Mouse (Mus musculus) embryonic facial prominence, embryonic 11.5 days (tissue): ENCODE measurements at regions not wholly inside any gene's neighbourhood (a gene's known extent, or its start where the extent isn't known, plus 50 kb on each side); places are given as distances from the start of the nearest gene placed in this dataset.

Source experiments
- ATAC-seq: fragments of 200-750 bp; cut with Nextera tagmentation; replicated peaks from 2 replicates; pipeline ENCODE4 v1.8.0; 2017; ENCODE audit warnings: low read depth; ENCODE audit not compliant: insufficient number of reproducible peaks, low FRiP score, low TSS enrichment
- DNase-seq: peaks from one replicate; pipeline ENCODE4 v3.0.0-alpha.2; 2015; ENCODE audit warnings: low spot score
- H3K27ac ChIP-seq: fragments of 300-500 bp; sonication (generic); replicated peaks from 2 replicates; pipeline ENCODE4 v1.5.1; 2014; ENCODE audit warnings: mild to moderate bottlenecking, low read depth, low read length, control low read depth
- H3K27me3 ChIP-seq: fragments of 300-500 bp; sonication (generic); 2 replicates; pipeline ENCODE4 v1.6.1; 2014; ENCODE audit warnings: mild to moderate bottlenecking, low read length, moderate library complexity, mixed read lengths; ENCODE audit not compliant: control insufficient read depth, insufficient read depth
- H3K36me3 ChIP-seq: fragments of 300-500 bp; sonication (generic); replicated peaks from 2 replicates; pipeline ENCODE4 v1.6.1; 2014; ENCODE audit warnings: low read depth, mild to moderate bottlenecking, low read length, moderate library complexity, mixed read lengths; ENCODE audit not compliant: control insufficient read depth, insufficient read depth
- H3K4me1 ChIP-seq: fragments of 300-500 bp; sonication (generic); 2 replicates; pipeline ENCODE4 v1.6.1; 2014; ENCODE audit warnings: low read length, mixed read lengths; ENCODE audit not compliant: control insufficient read depth, insufficient read depth
- H3K4me2 ChIP-seq: fragments of 300-500 bp; sonication (generic); 2 replicates; pipeline ENCODE4 v1.6.1; 2014; ENCODE audit warnings: low read depth, mild to moderate bottlenecking, control low read depth, low read length, moderate library complexity
- H3K4me3 ChIP-seq: fragments of 300-500 bp; sonication (generic); 2 replicates; pipeline ENCODE4 v1.5.1; 2014; ENCODE audit warnings: low read depth, low read length, control low read depth
- H3K9ac ChIP-seq: fragments of 300-500 bp; sonication (generic); replicated peaks from 2 replicates; pipeline ENCODE4 v1.6.1; 2014; ENCODE audit warnings: mild to moderate bottlenecking, control low read depth, low read length
- H3K9me3 ChIP-seq: fragments of 300-500 bp; sonication (generic); replicated peaks from 2 replicates; pipeline ENCODE4 v1.6.1; 2016; ENCODE audit warnings: mild to moderate bottlenecking, low read length, inconsistent platforms, mixed read lengths; ENCODE audit not compliant: control insufficient read depth
- WGBS: fragments of 180-500 bp; shearing (Covaris S2); extraction: QIAGEN DNeasy Blood & Tissue Kit; methylation state at CpG from one replicate; pipeline ENCODE4 v1.1.7; 2014; 5-methylcytosine and 5-hydroxymethylcytosine counted together

DNA sequence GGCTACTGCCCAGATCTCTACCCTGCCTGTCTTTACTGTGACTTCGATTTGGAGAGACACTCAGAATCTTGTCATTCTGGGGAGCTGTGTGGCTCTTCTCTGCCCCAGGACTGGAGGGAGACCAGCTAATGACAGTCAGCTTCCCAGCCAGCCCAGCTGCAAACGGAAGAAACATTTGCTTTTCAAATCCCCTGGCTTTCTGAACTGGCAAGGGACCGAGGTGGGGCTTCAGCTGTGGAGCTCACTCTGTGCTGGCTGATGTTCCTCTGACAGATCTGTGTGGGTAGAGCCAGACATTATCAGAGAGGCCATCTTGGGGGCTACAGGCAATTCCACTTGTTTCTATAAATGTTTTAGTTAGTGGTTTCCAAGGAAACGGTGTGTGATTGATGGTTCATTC lies 54.0 kb upstream of the Slc35f3 start:
- Histone ChIP-seq H3K4me2 (no peak overlapping the region), H3K27me3 (no peaks in the 10 kb centered on the region), H3K4me3 (no peak overlapping the region), H3K36me3 (no peaks in the 10 kb centered on the region), H3K9ac (no peak overlapping the region), H3K27ac (no peak overlapping the region), H3K4me1 (no peaks in the 10 kb centered on the region), H3K9me3 (no peaks in the 10 kb centered on the region)
- 63% methylated on average over 4 of the region's 4 CpGs for WGBS
- no peak for DNase-seq
- no peak for ATAC-seq
